Mouse (Mus musculus): ENCODE results near the gene Cd300lf.

Cd300lf gene

DNA sequence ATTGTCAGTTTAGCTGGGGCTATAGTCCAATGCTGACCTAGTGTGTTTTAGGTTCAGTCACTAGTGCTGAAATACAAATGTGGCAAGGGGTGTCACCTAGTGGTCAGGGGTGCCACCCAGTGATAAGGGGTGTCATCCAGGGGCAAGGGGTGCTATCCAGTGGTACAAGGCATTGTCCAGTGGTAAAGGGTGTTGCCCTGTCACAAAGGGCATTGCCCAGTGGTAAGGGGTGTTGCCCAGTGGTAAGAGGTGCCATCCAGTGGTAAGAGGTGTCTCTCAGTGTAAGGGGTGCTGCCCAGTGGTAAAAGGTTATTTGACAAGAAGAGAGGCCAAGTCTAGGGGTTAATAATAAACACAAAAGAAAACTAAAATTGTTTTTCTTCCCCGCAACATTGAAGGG is 56.4 kb downstream of the Cd300lf start:
- DNase-seq (ENCODE audit: low read depth, low spot score), result no peak

- no peak for DNase-seq (ENCODE audit: low read depth, low spot score)
Observed at GRCm38 (mm10) chr11:115075859-115076258, 57.9 kb downstream of the Cd300lf start.

DNA sequence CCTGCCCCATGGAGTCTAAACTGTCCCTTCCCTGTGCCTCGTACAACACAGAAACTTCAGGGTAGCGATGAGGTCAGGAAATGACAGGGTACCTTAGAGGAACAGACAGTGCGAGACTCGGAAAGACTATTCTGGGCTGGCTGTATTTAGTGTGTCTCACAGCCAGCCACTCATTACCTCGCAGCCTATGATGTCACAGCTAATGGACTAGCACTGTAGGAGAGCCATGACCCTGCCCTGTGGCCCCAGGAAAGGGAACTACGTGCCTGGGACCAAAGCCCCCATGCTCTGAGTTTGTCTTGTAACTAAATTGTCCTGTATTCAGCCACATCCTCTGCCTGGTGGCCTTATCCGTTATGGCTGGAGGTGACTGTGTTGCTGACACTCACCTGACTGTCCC is 58.4 kb downstream of the Cd300lf start:
- no peak for DNase-seq (ENCODE audit: low read depth, low spot score)

GRCm38 (mm10) chr11:115073002-115073401 is 60.8 kb downstream of the Cd300lf start:
- no peak for DNase-seq (ENCODE audit: low read depth, low spot score)

GRCm38 (mm10) chr11:115071631-115072294 is 62.0 kb downstream of the Cd300lf start:
- no peak for DNase-seq (ENCODE audit: low read depth, low spot score)

DNA sequence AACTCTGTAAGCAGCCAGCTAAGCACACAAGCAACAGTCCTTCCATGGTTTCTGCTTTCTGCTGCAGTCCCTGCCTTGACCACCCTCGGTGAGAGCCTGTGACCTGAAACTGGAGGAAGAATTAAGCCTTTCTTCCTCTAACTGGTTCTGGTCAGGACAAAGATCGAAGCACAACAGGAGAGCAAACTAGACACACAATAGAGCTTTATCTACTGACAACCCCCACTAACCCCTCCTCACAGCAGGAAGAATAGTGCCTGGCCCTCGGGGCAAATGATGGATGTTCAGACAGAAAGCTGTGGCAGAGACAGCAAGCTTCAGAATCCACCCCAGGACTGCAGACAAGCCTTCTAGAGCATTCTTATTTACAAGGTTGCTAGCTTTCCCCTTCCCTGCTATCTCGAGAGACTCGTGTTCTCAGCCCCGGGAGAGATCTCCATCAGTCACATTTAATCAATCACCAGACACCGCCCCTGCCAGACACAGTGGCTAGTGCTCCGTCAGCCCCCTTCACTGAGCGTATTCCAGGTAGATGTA is 62.7 kb downstream of the Cd300lf start:
- peak; percentile 90 for DNase-seq (ENCODE audit: low read depth, low spot score)

DNA sequence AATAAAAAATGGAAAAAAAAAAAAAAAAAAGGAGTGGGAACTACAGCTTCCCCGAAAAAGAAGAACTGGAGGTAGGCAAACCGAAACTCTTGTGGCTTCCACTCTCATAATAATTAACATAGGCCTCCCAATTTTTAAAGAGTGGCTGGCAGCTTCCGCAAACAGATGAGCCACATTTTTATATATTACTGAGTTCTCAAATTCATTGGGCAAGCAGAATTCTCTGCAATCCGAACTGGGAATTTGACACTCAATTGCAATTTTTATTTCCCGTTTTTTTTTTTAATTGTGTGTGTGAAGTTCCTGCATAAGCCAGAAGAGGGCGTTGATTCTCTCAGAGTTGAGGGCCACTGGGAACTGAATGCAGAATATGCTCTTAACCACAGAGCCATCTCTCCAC is 67.0 kb downstream of the Cd300lf start:
- no peak for DNase-seq (ENCODE audit: low read depth, low spot score)

All from ES-CJ7 (cell line).